Mouse (Mus musculus): ENCODE results near the gene Tcf7l2. TPM values are rescaled to one million over a fixed set of nuclear protein-coding genes. Genes with fewer than 3 reads are reported as not detected.

Tcf7l2 gene
- polyA plus RNA-seq, 1 experiment, result 10.3 TPM

GRCm38 (mm10) chr19:55956745-55957144 is 215.1 kb downstream of the Tcf7l2 start:
- Histone ChIP-seq H3K27me3 (ENCODE audit: control insufficient read depth, insufficient read depth, insufficient read length) (no peaks in the 10 kb centered on the region), H3K79me2 (ENCODE audit: control insufficient read depth, insufficient read depth) (no peaks in the 10 kb centered on the region), H3K4me3 (ENCODE audit: insufficient read depth, poor library complexity, severe bottlenecking) (no peak overlapping the region), H3ac (ENCODE audit: control insufficient read depth, insufficient read length, low read depth) (no peak overlapping the region), H3K79me3 (ENCODE audit: low read depth) (no peaks in the 10 kb centered on the region), H3K36me3 (ENCODE audit: control insufficient read depth, insufficient read depth) (no peaks in the 10 kb centered on the region)
- TF ChIP-seq MYOD1 (IDR thresholded peaks at IDR 0.05; ENCODE audit: control insufficient read depth, insufficient read length, low read depth) (no peak), MAX (IDR thresholded peaks at IDR 0.05) (no peak), FOSL1 (IDR thresholded peaks at IDR 0.05; ENCODE audit: insufficient read depth, low read length, poor library complexity, severe bottlenecking) (no peak), USF1 (IDR thresholded peaks at IDR 0.05; ENCODE audit: low read depth) (no peak), MYOG (IDR thresholded peaks at IDR 0.05; ENCODE audit: control insufficient read depth, extremely low read depth, insufficient read length) (no peak), CTCF (IDR thresholded peaks at IDR 0.05; ENCODE audit: control insufficient read depth, insufficient read depth, insufficient read length) (no peak), CEBPB (IDR thresholded peaks at IDR 0.05; ENCODE audit: low read depth) (no peak)

GRCm38 (mm10) chr19:55964421-55964820 is 222.8 kb downstream of the Tcf7l2 start:
- no peaks in the 10 kb centered on the region for H3K79me3 ChIP-seq (ENCODE audit: low read depth)
- no peak overlapping the region for H3ac ChIP-seq (ENCODE audit: control insufficient read depth, insufficient read length, low read depth)

GRCm38 (mm10) chr19:55966066-55966465 is 224.4 kb downstream of the Tcf7l2 start:
- TF ChIP-seq CTCF (IDR thresholded peaks at IDR 0.05; ENCODE audit: control insufficient read depth, insufficient read depth, insufficient read length), result no peak
- no peak for TF ChIP-seq MAX (IDR thresholded peaks at IDR 0.05)
- TF ChIP-seq FOSL1 (IDR thresholded peaks at IDR 0.05; ENCODE audit: insufficient read depth, low read length, poor library complexity, severe bottlenecking), result no peak
- no peak for TF ChIP-seq USF1 (IDR thresholded peaks at IDR 0.05; ENCODE audit: low read depth)
- no peak for TF ChIP-seq MYOG (IDR thresholded peaks at IDR 0.05; ENCODE audit: control insufficient read depth, extremely low read depth, insufficient read length)
- no peak for TF ChIP-seq CEBPB (IDR thresholded peaks at IDR 0.05; ENCODE audit: low read depth)
- TF ChIP-seq MYOD1 (IDR thresholded peaks at IDR 0.05; ENCODE audit: control insufficient read depth, insufficient read length, low read depth), result no peak
- Histone ChIP-seq H3K36me3 (ENCODE audit: control insufficient read depth, insufficient read depth) (no peaks in the 10 kb centered on the region), H3K79me3 (ENCODE audit: low read depth) (no peaks in the 10 kb centered on the region), H3ac (ENCODE audit: control insufficient read depth, insufficient read length, low read depth) (no peak overlapping the region), H3K4me3 (ENCODE audit: insufficient read depth, poor library complexity, severe bottlenecking) (no peak overlapping the region), H3K27me3 (ENCODE audit: control insufficient read depth, insufficient read depth, insufficient read length) (no peaks in the 10 kb centered on the region), H3K79me2 (ENCODE audit: control insufficient read depth, insufficient read depth) (no peaks in the 10 kb centered on the region)

More at GRCm38 (mm10) chr19:55964421-55964820, 222.8 kb downstream of the Tcf7l2 start:
- Histone ChIP-seq H3K27me3 (ENCODE audit: control insufficient read depth, insufficient read depth, insufficient read length) (no peaks in the 10 kb centered on the region), H3K79me2 (ENCODE audit: control insufficient read depth, insufficient read depth) (no peaks in the 10 kb centered on the region), H3K4me3 (ENCODE audit: insufficient read depth, poor library complexity, severe bottlenecking) (no peak overlapping the region), H3K36me3 (ENCODE audit: control insufficient read depth, insufficient read depth) (no peaks in the 10 kb centered on the region)
- TF ChIP-seq FOSL1 (IDR thresholded peaks at IDR 0.05; ENCODE audit: insufficient read depth, low read length, poor library complexity, severe bottlenecking) (no peak), CTCF (IDR thresholded peaks at IDR 0.05; ENCODE audit: control insufficient read depth, insufficient read depth, insufficient read length) (no peak)

GRCm38 (mm10) chr19:55969929-55970531 is 228.4 kb downstream of the Tcf7l2 start:
- no peaks in the 10 kb centered on the region for H3K36me3 ChIP-seq (ENCODE audit: control insufficient read depth, insufficient read depth)
- H3K79me3 ChIP-seq (ENCODE audit: low read depth), result no peaks in the 10 kb centered on the region
- no peaks in the 10 kb centered on the region for H3K79me2 ChIP-seq (ENCODE audit: control insufficient read depth, insufficient read depth)
- peak; percentile 12 for TF ChIP-seq FOSL1 (IDR thresholded peaks at IDR 0.05; ENCODE audit: insufficient read depth, low read length, poor library complexity, severe bottlenecking)
- peak; percentile 59 for TF ChIP-seq MYOD1 (IDR thresholded peaks at IDR 0.05; ENCODE audit: control insufficient read depth, insufficient read length, low read depth)
- TF ChIP-seq MAX (IDR thresholded peaks at IDR 0.05), result no peak
- no peak overlapping the region for H3ac ChIP-seq (ENCODE audit: control insufficient read depth, insufficient read length, low read depth)
- H3K4me3 ChIP-seq (ENCODE audit: insufficient read depth, poor library complexity, severe bottlenecking), result no peak overlapping the region
- no peaks in the 10 kb centered on the region for H3K27me3 ChIP-seq (ENCODE audit: control insufficient read depth, insufficient read depth, insufficient read length)

GRCm38 (mm10) chr19:55976073-55976472 is 234.5 kb downstream of the Tcf7l2 start:
- no peak for TF ChIP-seq USF1 (IDR thresholded peaks at IDR 0.05; ENCODE audit: low read depth)
- no peak for TF ChIP-seq MYOD1 (IDR thresholded peaks at IDR 0.05; ENCODE audit: control insufficient read depth, insufficient read length, low read depth)
- TF ChIP-seq FOSL1 (IDR thresholded peaks at IDR 0.05; ENCODE audit: insufficient read depth, low read length, poor library complexity, severe bottlenecking), result no peak
- TF ChIP-seq MAX (IDR thresholded peaks at IDR 0.05), result no peak
- TF ChIP-seq CTCF (IDR thresholded peaks at IDR 0.05; ENCODE audit: control insufficient read depth, insufficient read depth, insufficient read length), result no peak
- no peak for TF ChIP-seq MYOG (IDR thresholded peaks at IDR 0.05; ENCODE audit: control insufficient read depth, extremely low read depth, insufficient read length)
- no peak for TF ChIP-seq CEBPB (IDR thresholded peaks at IDR 0.05; ENCODE audit: low read depth)
- H3K36me3 ChIP-seq (ENCODE audit: control insufficient read depth, insufficient read depth), result no peaks in the 10 kb centered on the region
- H3K27me3 ChIP-seq (ENCODE audit: control insufficient read depth, insufficient read depth, insufficient read length), result no peaks in the 10 kb centered on the region
- no peaks in the 10 kb centered on the region for H3K79me2 ChIP-seq (ENCODE audit: control insufficient read depth, insufficient read depth)
- no peak overlapping the region for H3K4me3 ChIP-seq (ENCODE audit: insufficient read depth, poor library complexity, severe bottlenecking)
- H3K79me3 ChIP-seq (ENCODE audit: low read depth), result no peaks in the 10 kb centered on the region
- no peak overlapping the region for H3ac ChIP-seq (ENCODE audit: control insufficient read depth, insufficient read length, low read depth)
